Mouse (Mus musculus) ES-E14 (cell line): ENCODE measurements around the gene Acat2. TPM values are rescaled to one million over a fixed set of nuclear protein-coding genes. Genes with fewer than 3 reads are reported as not detected.
A peak's percentile ranks its signal among the peaks of the same experiment; 100 is the strongest.
"Not testable (repeated sequence)": the region's sequence is repeated elsewhere in the genome, so short reads cannot be mapped to it uniquely, and the experiment has no call there.

Experiments
- DNase-seq: peaks from one replicate; pipeline ENCODE4 v3.0.0-alpha.2; 2013; ENCODE audit warnings: low read depth, low spot score
- H3K27ac ChIP-seq: 2 replicates; pipeline ENCODE4 v1.5.1; 2012; ENCODE audit warnings: low read depth, mild to moderate bottlenecking, low read length, moderate library complexity, mixed read lengths; ENCODE audit not compliant: poor library complexity, insufficient read depth, severe bottlenecking
- H3K36me3 ChIP-seq: 2 replicates; pipeline ENCODE4 v1.6.1; 2012; ENCODE audit warnings: mild to moderate bottlenecking, low read length, moderate library complexity, mixed read lengths; ENCODE audit not compliant: control insufficient read depth, poor library complexity, insufficient read depth, severe bottlenecking
- H3K4me1 ChIP-seq, 2 experiments: fragments of 150-350 bp in 1 of 2; sonication (generic) in 1 of 2; 2 replicates each; pipeline ENCODE4 v1.6.1; 2012; ENCODE audit warnings: low read length in 2 of 2, mild to moderate bottlenecking in 1 of 2, mixed read lengths in 1 of 2; ENCODE audit not compliant: control insufficient read depth in 2 of 2, insufficient read depth in 2 of 2, poor library complexity in 1 of 2
- H3K4me3 ChIP-seq, 2 experiments: fragments of 150-350 bp in 1 of 2; sonication (generic) in 1 of 2; 2 replicates each; pipeline ENCODE4 v1.5.1; 2012; ENCODE audit warnings: low read length in 2 of 2, low read depth in 1 of 2, mild to moderate bottlenecking in 1 of 2, mixed read lengths in 1 of 2; ENCODE audit not compliant: insufficient read depth in 1 of 2, poor library complexity in 1 of 2, severe bottlenecking in 1 of 2
- H3K9ac ChIP-seq: 2 replicates; pipeline ENCODE4 v1.6.1; 2012; ENCODE audit warnings: low read depth, mild to moderate bottlenecking, low read length, mixed read lengths; ENCODE audit not compliant: poor library complexity, insufficient read depth, severe bottlenecking
- H3K9me3 ChIP-seq: fragments of 150-350 bp; sonication (generic); 2 replicates; pipeline ENCODE4 v1.6.1; 2012; ENCODE audit warnings: low read depth, mild to moderate bottlenecking, low read length; ENCODE audit not compliant: control insufficient read depth, insufficient read depth
- CHD2 ChIP-seq: IDR thresholded peaks from 2 replicates; pipeline ENCODE4 v1.6.1; 2014; ENCODE audit warnings: mild to moderate bottlenecking, low read depth, low read length, inconsistent platforms
- HCFC1 ChIP-seq: IDR thresholded peaks from 2 replicates; pipeline ENCODE4 v1.6.1; 2012; ENCODE audit warnings: low read length, inconsistent platforms, borderline replicate concordance; ENCODE audit not compliant: insufficient read depth
- MAFK ChIP-seq: IDR thresholded peaks from 2 replicates; pipeline ENCODE4 v1.6.1; 2014; ENCODE audit warnings: mild to moderate bottlenecking, low read depth, low read length, inconsistent platforms; ENCODE audit not compliant: insufficient read depth
- ZC3H11A ChIP-seq: IDR thresholded peaks from 2 replicates; pipeline ENCODE4 v1.6.1; 2012; ENCODE audit warnings: low read depth, mild to moderate bottlenecking, inconsistent platforms, low read length, borderline replicate concordance
- ZNF384 ChIP-seq: IDR thresholded peaks from 2 replicates; pipeline ENCODE4 v1.6.1; 2012; ENCODE audit warnings: low read depth, low read length, inconsistent platforms
- in situ Hi-C, 2 experiments: fragments of 600-800 bp; cut with MboI; formaldehyde crosslinking; loops; one replicate each; pipeline ENCODE4 v1.15.1; 2025; ENCODE audit warnings: low sequenced_read_pairs in 2 of 2, inconsistent platforms in 1 of 2; ENCODE audit not compliant: unreplicated experiment in 2 of 2
- total RNA-seq: library from RNA; depleted of rRNA; stranded (reverse); fragments of 300-350 nt; gene quantifications from 2 replicates; pipeline ENCODE4 v1.2.3, GENCODE M21; 2012

Gene Acat2
- total RNA-seq, 1 experiment, result 57.3 TPM

- no peaks in the 10 kb centered on the region for H3K9me3 ChIP-seq
- DNase-seq, result no peak
- H3K36me3 ChIP-seq, result peaks cover 21% of the 10 kb centered on the region
- no peak overlapping the region for H3K27ac ChIP-seq
- TF ChIP-seq ZNF384, result no peak
- no peak for TF ChIP-seq ZC3H11A
- TF ChIP-seq HCFC1, result no peak
- no peak for TF ChIP-seq MAFK
- TF ChIP-seq CHD2, result no peak
- in situ Hi-C loops, result no loop called here
- H3K9ac ChIP-seq, result no peak overlapping the region
- peaks cover 0 to 4% of the 10 kb centered on the region in 2 experiments; a peak in 1 of 4 replicates for H3K4me1 ChIP-seq
- H3K4me3 ChIP-seq, result no peak overlapping the region
Measured at GRCm38 (mm10) chr17:12956664-12957063, 3.9 kb downstream of the Acat2 start.

DNA sequence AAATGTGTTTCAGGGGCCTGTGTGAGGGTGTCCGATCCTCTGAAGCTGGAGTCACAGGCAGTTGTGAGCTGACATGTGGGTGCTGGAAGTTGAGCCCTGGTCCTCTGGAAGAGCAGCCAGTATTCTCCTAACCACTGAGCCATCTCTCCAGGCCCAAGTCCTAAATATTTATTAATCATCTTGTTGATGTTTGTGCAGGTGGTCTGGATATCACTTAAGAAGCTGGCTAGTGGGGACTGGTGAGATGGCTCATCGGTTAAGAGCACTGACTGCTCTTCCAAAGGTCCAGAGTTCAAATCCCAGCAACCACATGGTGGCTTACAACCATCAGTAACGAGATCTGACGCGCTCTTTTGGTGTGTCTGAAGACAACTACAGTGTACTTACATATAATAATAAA lies 10.9 kb downstream of the Acat2 start:
- H3K4me3 ChIP-seq, result no peak overlapping the region
- no peaks in the 10 kb centered on the region for H3K4me1 ChIP-seq
- H3K36me3 ChIP-seq, result peaks cover 22% of the 10 kb centered on the region
- DNase-seq, result no peak
- TF ChIP-seq ZNF384 (no peak), HCFC1 (no peak), ZC3H11A (no peak)
- H3K9ac ChIP-seq, result no peak overlapping the region
- no peak overlapping the region for H3K27ac ChIP-seq
- in situ Hi-C loops, result no loop called here
- H3K9me3 ChIP-seq, result no peaks in the 10 kb centered on the region

GRCm38 (mm10) chr17:12942459-12943162 lies 17.9 kb downstream of the Acat2 start:
- H3K9ac ChIP-seq, result no peak overlapping the region
- TF ChIP-seq MAFK, result no peak
- no peak for TF ChIP-seq ZNF384
- no peak for TF ChIP-seq ZC3H11A
- H3K4me1 ChIP-seq, result no peaks in the 10 kb centered on the region; a peak in 2 of 4 replicates
- H3K4me3 ChIP-seq, result no peak overlapping the region
- in situ Hi-C loops, result no loop called here
- no peak overlapping the region for H3K27ac ChIP-seq
- peaks cover 10% of the 10 kb centered on the region for H3K36me3 ChIP-seq
- no peaks in the 10 kb centered on the region for H3K9me3 ChIP-seq
- no peak for DNase-seq

- DNase-seq, result no peak
- Histone ChIP-seq H3K9me3 (no peaks in the 10 kb centered on the region), H3K9ac (no peak overlapping the region), H3K4me3 (no peak overlapping the region), H3K36me3 (peaks cover 10% of the 10 kb centered on the region), H3K27ac (no peak overlapping the region), H3K4me1 (no peaks in the 10 kb centered on the region; a peak in 2 of 4 replicates)
- in situ Hi-C loops, result no loop called here
- TF ChIP-seq HCFC1, result no peak
Measured at GRCm38 (mm10) chr17:12941543-12942260, 18.8 kb downstream of the Acat2 start.

GRCm38 (mm10) chr17:12940151-12940805 lies 20.3 kb downstream of the Acat2 start, which contains the start of gene Acat3:
Gene Acat3 (minus strand): TSS chr17:12940600.
- H3K4me3 ChIP-seq, result peak within 1 kb of the TSS; percentile 38 to 56
- in situ Hi-C loops, result no loop called here

DNA sequence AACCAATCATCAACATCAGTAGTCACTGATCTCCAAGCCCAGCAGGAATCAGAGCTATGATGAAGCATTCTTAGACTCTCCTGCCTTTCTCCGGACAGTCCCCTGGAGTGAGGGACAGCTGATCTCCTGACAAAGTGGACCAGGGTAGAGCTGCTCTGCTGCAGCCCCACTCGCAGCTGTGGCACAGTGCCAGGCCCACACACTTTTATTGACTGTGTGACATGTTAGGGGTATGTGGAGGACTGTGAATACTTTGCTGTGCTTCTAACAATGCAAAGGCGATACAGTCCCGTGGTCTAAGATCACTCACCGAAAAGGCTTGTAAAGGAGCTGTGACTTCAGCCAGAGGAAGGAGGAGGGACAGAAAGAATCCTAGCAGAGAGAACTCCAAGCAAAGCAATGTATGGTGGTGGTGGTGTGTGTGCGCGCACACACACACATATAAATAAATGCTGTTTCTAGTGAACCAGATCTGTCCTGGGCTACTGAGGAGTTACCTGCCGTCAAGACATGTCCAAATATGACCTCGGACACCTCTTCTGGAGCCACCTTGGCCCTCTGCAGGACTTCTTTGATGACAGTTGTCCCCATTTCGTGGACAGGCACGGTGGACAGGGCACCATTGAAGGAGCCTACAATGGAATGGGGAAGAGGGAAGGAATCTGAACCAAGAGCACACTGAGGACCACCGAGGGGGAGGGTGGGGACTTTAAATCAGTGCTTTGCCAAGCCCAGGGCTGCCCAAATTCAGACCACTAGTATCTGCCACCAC lies 21.0 kb downstream of the Acat2 start:
- H3K27ac ChIP-seq, H3K4me1 ChIP-seq, DNase-seq, H3K9me3 ChIP-seq, H3K36me3 ChIP-seq, in situ Hi-C loops: not testable (repeated sequence)
- H3K9ac ChIP-seq, result peak overlapping the region; percentile 29; the same call in 1 of the 2 replicates
- H3K4me3 ChIP-seq, result peak overlapping the region; percentile 38 to 56

More at GRCm38 (mm10) chr17:12940151-12940805, 20.3 kb downstream of the Acat2 start, which contains the start of gene Acat3:
- Histone ChIP-seq H3K27ac (no peak within 1 kb of the TSS), H3K4me1 (no peaks in the 10 kb centered on the region; a peak in 2 of 4 replicates), H3K9me3 (no peaks in the 10 kb centered on the region), H3K36me3 (peaks cover 6% of the 10 kb centered on the region; the same call in 1 of the 2 replicates), H3K9ac (peak within 1 kb of the TSS; percentile 29; the same call in 1 of the 2 replicates)
- no peak for DNase-seq
- TF ChIP-seq CHD2 (no peak), HCFC1 (no peak), MAFK (no peak), ZNF384 (no peak), ZC3H11A (no peak)
